Mouse (Mus musculus) pancreas, adult 10 weeks (tissue): Measurements from ENCODE around the gene Kmt2e. TPM values are rescaled to one million over a fixed set of nuclear protein-coding genes. Genes with fewer than 3 reads are reported as not detected.

Experiments
- polyA plus RNA-seq: library from polyadenylated mRNA; stranded (reverse); fragments of 350-450 nt; fragmentation: Illumina TruSeq; extraction: RNeasy Lipid Tissue Mini Kit (QIAGEN cat#74804); gene quantifications from one replicate; pipeline ENCODE4 v1.2.3, GENCODE M21; 2015; ENCODE audit warnings: low read depth, low replicate concordance; ENCODE audit not compliant: insufficient read depth

Gene Kmt2e
- polyA plus RNA-seq: 11.3 TPM

DNA sequence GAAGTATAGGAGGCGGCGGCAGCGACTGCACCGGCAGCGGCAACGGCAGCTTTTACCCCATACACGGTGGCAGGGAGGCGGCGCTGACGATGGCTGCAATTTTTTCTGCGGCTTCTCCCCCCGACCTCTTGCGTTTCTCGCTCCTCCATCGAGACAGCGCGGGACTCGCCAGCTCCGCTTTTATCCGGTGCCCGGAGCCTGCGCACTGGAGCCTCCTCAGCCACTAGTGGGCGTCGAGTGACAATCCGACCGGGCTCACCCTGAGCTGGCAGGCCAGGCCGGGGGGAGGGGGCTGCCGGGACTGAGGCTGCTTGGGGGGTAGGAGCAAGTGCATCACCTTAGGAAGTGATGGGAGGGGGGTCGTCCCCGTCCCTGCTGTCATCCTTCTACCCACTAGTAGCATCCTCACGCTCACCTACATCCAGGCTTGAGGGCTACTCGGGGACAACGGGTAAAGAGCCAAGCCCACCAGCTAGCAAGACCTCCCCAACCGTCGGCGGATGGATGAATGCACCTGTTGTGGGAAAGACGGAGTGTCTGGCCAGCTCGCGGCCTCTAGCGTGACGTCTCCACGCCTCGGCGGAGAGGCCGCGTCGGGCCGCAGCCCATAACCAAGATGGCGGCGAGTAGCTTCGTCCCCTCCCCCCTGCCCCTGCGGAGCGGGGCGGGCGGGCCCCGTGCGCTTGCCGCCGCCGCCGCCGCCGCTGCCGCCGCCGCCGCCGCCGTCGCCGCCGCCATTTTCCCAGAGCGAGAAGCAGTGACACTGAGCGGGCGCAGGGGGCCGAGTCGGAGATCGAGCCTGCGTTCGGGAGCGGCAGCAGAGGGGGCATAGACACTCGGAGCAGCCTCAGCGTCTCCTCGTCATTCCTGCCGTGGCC is at the start of gene Kmt2e:
Gene Kmt2e, plus strand, starts transcription at position 722 of the 878 bp plus-strand sequence.

